Mouse (Mus musculus) liver, embryonic 14 days (tissue): Measurements from ENCODE around the gene Kcnh1. TPM values are rescaled to one million over a fixed set of nuclear protein-coding genes. Genes with fewer than 3 reads are reported as not detected.

Experiments
- polyA plus RNA-seq: library from polyadenylated mRNA; depleted of rRNA; stranded (reverse); fragments of >200 nt; gene quantifications from 2 replicates; pipeline ENCODE4 v1.2.3, GENCODE M21; 2012; rRNA removed

Kcnh1 gene
- 0.01 TPM in 2 replicates for polyA plus RNA-seq

DNA sequence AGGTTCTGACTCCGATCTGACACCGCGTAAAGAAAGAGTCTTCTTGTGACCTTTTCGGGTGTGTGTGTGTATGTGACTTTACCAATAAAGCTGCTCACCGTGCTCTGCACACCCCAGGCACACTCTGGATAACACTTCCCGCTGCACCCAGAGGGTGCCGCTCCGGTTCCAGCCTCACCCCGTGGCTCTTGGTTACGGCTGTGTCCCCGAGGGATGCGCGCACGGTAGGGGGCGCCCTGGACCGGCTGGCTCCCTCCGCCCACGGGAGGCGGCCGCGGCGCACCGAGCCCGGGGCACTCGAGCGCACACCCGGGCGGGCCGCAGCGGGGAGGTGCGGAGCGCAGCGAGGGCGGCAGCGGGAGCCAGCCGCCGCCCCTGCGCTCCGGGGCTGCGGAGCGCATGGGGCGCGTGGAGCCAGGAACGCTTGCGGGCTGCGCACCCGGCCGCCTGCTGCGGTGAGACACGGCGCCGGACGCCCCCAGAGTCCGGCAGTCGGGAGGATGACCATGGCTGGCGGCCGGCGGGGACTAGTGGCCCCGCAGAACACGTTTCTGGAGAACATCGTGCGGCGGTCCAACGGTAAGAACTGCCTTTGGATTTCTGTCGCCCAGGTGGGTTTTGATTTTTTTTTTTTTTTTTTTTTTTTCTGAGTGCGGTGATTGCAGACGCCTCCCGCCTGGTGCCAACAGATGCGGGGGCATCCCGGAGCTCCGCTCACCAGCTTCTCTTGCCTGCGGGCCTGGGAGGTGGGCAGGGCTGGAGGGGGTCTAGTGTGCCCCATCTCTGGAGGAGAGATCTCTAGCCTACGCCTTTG is at the start of gene Kcnh1:
TSS of gene Kcnh1 (plus strand) at position 267 of the 814 bp plus-strand sequence.

Other genes starting within 250 kb of the Kcnh1 start
- 0.02 and 0.05 TPM in 2 replicates for gene Rd3, start 213.4 kb upstream of the Kcnh1 start, polyA plus RNA-seq
- gene Traf5, start 98.2 kb upstream of the Kcnh1 start, polyA plus RNA-seq: 5.6 and 5.8 TPM in 2 replicates
- gene Rcor3, start 52.7 kb upstream of the Kcnh1 start, polyA plus RNA-seq: 8.7 and 9.6 TPM in 2 replicates